Mouse (Mus musculus): ENCODE measurements around the gene Ubtf. TPM values are rescaled to one million over a fixed set of nuclear protein-coding genes. Genes with fewer than 3 reads are reported as not detected.

The Ubtf gene
- polyA plus RNA-seq, 1 experiment from 2014 or later: 99.1 TPM

GRCm38 (mm10) chr11:102327250-102327649 is 7.7 kb upstream of the Ubtf start:
- no peak for ATAC-seq
- no peaks in the 10 kb centered on the region for H3K27me3 ChIP-seq (replicated peaks; ENCODE audit: control insufficient read depth, insufficient read depth, low read length)
- 60% methylated on average over 5 of the region's 5 CpGs for WGBS

GRCm38 (mm10) chr11:102323516-102323915 is 4.0 kb upstream of the Ubtf start:
- H3K9me3 ChIP-seq (ENCODE audit: control insufficient read depth, low read length): no peaks in the 10 kb centered on the region
- 92% methylated on average over 1 of the region's 1 CpGs for WGBS
- H3K9ac ChIP-seq (replicated peaks; ENCODE audit: low read depth, low read length): no peak overlapping the region
- no peaks in the 10 kb centered on the region for H3K36me3 ChIP-seq (ENCODE audit: control insufficient read depth, insufficient read depth)
- H3K27me3 ChIP-seq (replicated peaks; ENCODE audit: control insufficient read depth, insufficient read depth, low read length): no peaks in the 10 kb centered on the region
- H3K4me2 ChIP-seq (ENCODE audit: low read length): no peak overlapping the region
- no peak overlapping the region for H3K4me3 ChIP-seq (replicated peaks; ENCODE audit: low read length)
- H3K27ac ChIP-seq (ENCODE audit: low read length): no peak overlapping the region
- peaks cover 13% of the 10 kb centered on the region; the same call in 1 of the 2 replicates for H3K4me1 ChIP-seq (replicated peaks; ENCODE audit: control insufficient read depth, insufficient read depth, low read length)
- ATAC-seq: no peak

More at GRCm38 (mm10) chr11:102327250-102327649, 7.7 kb upstream of the Ubtf start:
- H3K4me3 ChIP-seq (replicated peaks; ENCODE audit: low read length): no peak overlapping the region
- no peak overlapping the region for H3K27ac ChIP-seq (ENCODE audit: low read length)
- no peaks in the 10 kb centered on the region for H3K9me3 ChIP-seq (ENCODE audit: control insufficient read depth, low read length)
- H3K9ac ChIP-seq (replicated peaks; ENCODE audit: low read depth, low read length): no peak overlapping the region
- peaks cover 6% of the 10 kb centered on the region; the same call in 1 of the 2 replicates for H3K4me1 ChIP-seq (replicated peaks; ENCODE audit: control insufficient read depth, insufficient read depth, low read length)
- H3K4me2 ChIP-seq (ENCODE audit: low read length): no peak overlapping the region
- no peaks in the 10 kb centered on the region for H3K36me3 ChIP-seq (ENCODE audit: control insufficient read depth, insufficient read depth)

GRCm38 (mm10) chr11:102321931-102322330 is 2.4 kb upstream of the Ubtf start:
- no peak overlapping the region for H3K4me2 ChIP-seq (ENCODE audit: low read length)
- H3K9ac ChIP-seq (replicated peaks; ENCODE audit: low read depth, low read length): no peak overlapping the region
- no peaks in the 10 kb centered on the region for H3K9me3 ChIP-seq (ENCODE audit: control insufficient read depth, low read length)
- no peak for ATAC-seq
- no peak overlapping the region for H3K27ac ChIP-seq (ENCODE audit: low read length)
- H3K4me1 ChIP-seq (replicated peaks; ENCODE audit: control insufficient read depth, insufficient read depth, low read length): peaks cover 13% of the 10 kb centered on the region; the same call in 1 of the 2 replicates
- WGBS: 81% methylated on average over 6 of the region's 6 CpGs
- no peaks in the 10 kb centered on the region for H3K27me3 ChIP-seq (replicated peaks; ENCODE audit: control insufficient read depth, insufficient read depth, low read length)
- no peaks in the 10 kb centered on the region for H3K36me3 ChIP-seq (ENCODE audit: control insufficient read depth, insufficient read depth)
- no peak overlapping the region for H3K4me3 ChIP-seq (replicated peaks; ENCODE audit: low read length)

GRCm38 (mm10) chr11:102320686-102321005 is 1.1 kb upstream of the Ubtf start:
- Histone ChIP-seq H3K27me3 (replicated peaks; ENCODE audit: control insufficient read depth, insufficient read depth, low read length) (no peaks in the 10 kb centered on the region), H3K36me3 (ENCODE audit: control insufficient read depth, insufficient read depth) (no peaks in the 10 kb centered on the region), H3K4me3 (replicated peaks; ENCODE audit: low read length) (peak overlapping the region; percentile 93), H3K27ac (ENCODE audit: low read length) (peak overlapping the region; percentile 99), H3K4me1 (replicated peaks; ENCODE audit: control insufficient read depth, insufficient read depth, low read length) (peaks cover 21% of the 10 kb centered on the region), H3K4me2 (ENCODE audit: low read length) (peak overlapping the region; percentile 66), H3K9ac (replicated peaks; ENCODE audit: low read depth, low read length) (peak overlapping the region; percentile 99), H3K9me3 (ENCODE audit: control insufficient read depth, low read length) (no peaks in the 10 kb centered on the region)
- peak; percentile 18 for ATAC-seq
- 8% methylated on average over 10 of the region's 10 CpGs for WGBS

- Histone ChIP-seq H3K9ac (replicated peaks; ENCODE audit: low read depth, low read length) (peak overlapping the region; percentile 99), H3K36me3 (ENCODE audit: control insufficient read depth, insufficient read depth) (no peaks in the 10 kb centered on the region), H3K4me2 (ENCODE audit: low read length) (peak overlapping the region; percentile 66), H3K4me3 (replicated peaks; ENCODE audit: low read length) (peak overlapping the region; percentile 93), H3K27ac (ENCODE audit: low read length) (peak overlapping the region; percentile 99), H3K27me3 (replicated peaks; ENCODE audit: control insufficient read depth, insufficient read depth, low read length) (no peaks in the 10 kb centered on the region), H3K4me1 (replicated peaks; ENCODE audit: control insufficient read depth, insufficient read depth, low read length) (peaks cover 26% of the 10 kb centered on the region), H3K9me3 (ENCODE audit: control insufficient read depth, low read length) (no peaks in the 10 kb centered on the region)
- under 1% methylated on average over 38 of the region's 38 CpGs for WGBS
- ATAC-seq: peak; percentile 61
Measured at GRCm38 (mm10) chr11:102319941-102320685, 571 bp upstream of the Ubtf start.

GRCm38 (mm10) chr11:102318576-102319409 is 749 bp downstream of the Ubtf start:
- no peaks in the 10 kb centered on the region for H3K27me3 ChIP-seq (replicated peaks; ENCODE audit: control insufficient read depth, insufficient read depth, low read length)
- H3K9me3 ChIP-seq (ENCODE audit: control insufficient read depth, low read length): no peaks in the 10 kb centered on the region
- H3K4me2 ChIP-seq (ENCODE audit: low read length): peak overlapping the region; percentile 66
- peak overlapping the region; percentile 99 for H3K27ac ChIP-seq (ENCODE audit: low read length)
- WGBS: under 1% methylated on average over 75 of the region's 84 CpGs
- H3K9ac ChIP-seq (replicated peaks; ENCODE audit: low read depth, low read length): peak overlapping the region; percentile 99
- peaks cover 26% of the 10 kb centered on the region for H3K4me1 ChIP-seq (replicated peaks; ENCODE audit: control insufficient read depth, insufficient read depth, low read length)
- peaks cover 4% of the 10 kb centered on the region; the same call in 1 of the 2 replicates for H3K36me3 ChIP-seq (ENCODE audit: control insufficient read depth, insufficient read depth)
- H3K4me3 ChIP-seq (replicated peaks; ENCODE audit: low read length): peak overlapping the region; percentile 93
- peak; percentile 10; the same call in 1 of the 2 replicates for ATAC-seq

- Histone ChIP-seq H3K9ac (replicated peaks; ENCODE audit: low read depth, low read length) (peak overlapping the region; percentile 99), H3K4me2 (ENCODE audit: low read length) (peak overlapping the region; percentile 66), H3K36me3 (ENCODE audit: control insufficient read depth, insufficient read depth) (peaks cover 12% of the 10 kb centered on the region; the same call in 1 of the 2 replicates), H3K9me3 (ENCODE audit: control insufficient read depth, low read length) (no peaks in the 10 kb centered on the region), H3K27me3 (replicated peaks; ENCODE audit: control insufficient read depth, insufficient read depth, low read length) (no peaks in the 10 kb centered on the region), H3K4me3 (replicated peaks; ENCODE audit: low read length) (peak overlapping the region; percentile 93), H3K27ac (ENCODE audit: low read length) (peak overlapping the region; percentile 99), H3K4me1 (replicated peaks; ENCODE audit: control insufficient read depth, insufficient read depth, low read length) (peaks cover 23% of the 10 kb centered on the region)
- ATAC-seq: peak; percentile 31
- WGBS: 0% methylated on average over 39 of the region's 77 CpGs
Measured at GRCm38 (mm10) chr11:102317901-102318575, 1.5 kb downstream of the Ubtf start.

GRCm38 (mm10) chr11:102317298-102317900 is 2.1 kb downstream of the Ubtf start:
- 1% methylated on average over 54 of the region's 87 CpGs for WGBS
- Histone ChIP-seq H3K36me3 (ENCODE audit: control insufficient read depth, insufficient read depth) (peaks cover 18% of the 10 kb centered on the region; the same call in 1 of the 2 replicates), H3K9me3 (ENCODE audit: control insufficient read depth, low read length) (no peaks in the 10 kb centered on the region), H3K4me1 (replicated peaks; ENCODE audit: control insufficient read depth, insufficient read depth, low read length) (peaks cover 20% of the 10 kb centered on the region), H3K4me2 (ENCODE audit: low read length) (peak overlapping the region; percentile 66), H3K4me3 (replicated peaks; ENCODE audit: low read length) (peak overlapping the region; percentile 93), H3K9ac (replicated peaks; ENCODE audit: low read depth, low read length) (peak overlapping the region; percentile 99), H3K27ac (ENCODE audit: low read length) (peak overlapping the region; percentile 99), H3K27me3 (replicated peaks; ENCODE audit: control insufficient read depth, insufficient read depth, low read length) (no peaks in the 10 kb centered on the region)
- peak; percentile 11 for ATAC-seq
